9 mouse cellular contexts compared by ENCODE assay signal in genomic region chr15:78869775-78870174, GRCm38 (mm10). TPM values are rescaled to one million over a fixed set of nuclear protein-coding genes. Genes with fewer than 3 reads are reported as not detected.
A peak's percentile ranks its signal among the peaks of the same experiment; 100 is the strongest.
DNase-seq lines count a peak whose midpoint lies in the region; ATAC-seq and TF ChIP-seq lines count a peak whose summit lies in the region.
"Had no signal": no experiment of that assay in that cellular context is flagged by ENCODE, and none has a peak within 500 bp of the region (broad histone marks: within the 10 kb centered on the region; RNA-seq: fewer than 3 reads in every experiment).

No protein-coding gene starts in this region.

- ATAC-seq in liver, embryonic 11.5 days (replicated peaks; ENCODE audit: low FRiP score) = no peak
- peak; percentile 71; the same call in 1 of the 2 replicates for ATAC-seq in granulocyte monocyte progenitor cell, adult 5-6 weeks (replicated peaks; ENCODE audit: poor library complexity, severe bottlenecking)

- H3K4me3 ChIP-seq in liver, adult 2 months (ENCODE audit: insufficient read depth, low read depth, low read length) = no peak overlapping the region
- no peak overlapping the region for H3K4me3 ChIP-seq in liver, embryonic 11.5 days (ENCODE audit: low read depth, low read length)
- H3K4me3 ChIP-seq: neural tube, embryonic 12.5 days had no signal

- H3K27ac ChIP-seq in liver, adult 2 months (replicated peaks; ENCODE audit: insufficient read depth, low read depth, low read length) = no peak overlapping the region
- H3K27ac ChIP-seq in liver, embryonic 11.5 days (ENCODE audit: low read depth, low read length) = no peak overlapping the region
- H3K27ac ChIP-seq: neural tube, embryonic 12.5 days had no signal

- DNase-seq in adrenal gland, postnatal 14 days = peak; percentile 61
- DNase-seq in adrenal gland, adult 2 months = no peak
- DNase-seq in liver, adult 2 months (ENCODE audit: extremely low read depth, low read depth, low spot score) = peak; percentile 51
- DNase-seq in liver, embryonic 11.5 days (ENCODE audit: low spot score) = no peak
- DNase-seq in c-Kit-negative CD71-positive TER-119-positive erythroid progenitor cells, embryonic 14.5 days (ENCODE audit: low read depth, low spot score) = peak; percentile 44
- peak; percentile 67 for DNase-seq in lung, postnatal 36 days
- DNase-seq in urinary bladder, postnatal 36 days (ENCODE audit: low spot score in 2 of 2) = no peak

- H3K36me3 ChIP-seq in liver, adult 2 months (ENCODE audit: control insufficient read depth, insufficient read depth, low read length) = no peaks in the 10 kb centered on the region
- H3K36me3 ChIP-seq in liver, embryonic 11.5 days (ENCODE audit: control insufficient read depth, insufficient read depth, low read length) = no peaks in the 10 kb centered on the region
- H3K36me3 ChIP-seq: neural tube, embryonic 12.5 days had no signal

- H3K9ac ChIP-seq in liver, adult 2 months (ENCODE audit: low read depth, low read length) = no peak overlapping the region
- no peak overlapping the region for H3K9ac ChIP-seq in liver, embryonic 11.5 days (ENCODE audit: low read depth, low read length)
- H3K9ac ChIP-seq: neural tube, embryonic 12.5 days had no signal

- H3K79me2 ChIP-seq in liver, adult 2 months (ENCODE audit: control insufficient read depth, insufficient read depth, low read length) = no peaks in the 10 kb centered on the region

- no peak for TF ChIP-seq POLR2A in liver, adult 2 months (IDR thresholded peaks at IDR 0.05; ENCODE audit: extremely low read depth, insufficient read depth, low read length)

- TF ChIP-seq CTCF in liver, adult 2 months (IDR thresholded peaks at IDR 0.05; ENCODE audit: low read depth, low read length) = peak; percentile 35; the same call in 1 of the 2 replicates

- no peaks in the 10 kb centered on the region; the same call in 1 of the 2 replicates for H3K4me1 ChIP-seq in liver, adult 2 months (ENCODE audit: control insufficient read depth, insufficient read depth, low read length)
- H3K4me1 ChIP-seq in liver, embryonic 11.5 days (replicated peaks; ENCODE audit: control insufficient read depth, insufficient read depth, low read length) = no peaks in the 10 kb centered on the region

- H3K27me3 ChIP-seq in liver, adult 2 months (ENCODE audit: control insufficient read depth, insufficient read depth, low read length) = no peaks in the 10 kb centered on the region
- no peaks in the 10 kb centered on the region for H3K27me3 ChIP-seq in liver, embryonic 11.5 days (replicated peaks; ENCODE audit: control insufficient read depth, insufficient read depth, low read length)
- H3K27me3 ChIP-seq: neural tube, embryonic 12.5 days had no signal

- H3K9me3 ChIP-seq in liver, embryonic 11.5 days (ENCODE audit: control insufficient read depth, low read length) = no peaks in the 10 kb centered on the region
- H3K9me3 ChIP-seq: neural tube, embryonic 12.5 days had no signal

- WGBS in liver, adult 2 months = 6% methylated on average over 6 of the region's 6 CpGs
- 21% methylated on average over 6 of the region's 6 CpGs for WGBS in liver, embryonic 11.5 days

- no peak overlapping the region for H3K4me2 ChIP-seq in liver, embryonic 11.5 days
- H3K4me2 ChIP-seq: neural tube, embryonic 12.5 days had no signal

RNA-seq across cellular contexts. Expression of gene Gga1, which starts 7.2 kb away (rescaled TPM):
- 51.7 and 52.0 TPM in 2 replicates for total RNA-seq in adrenal gland, postnatal 14 days (2021)
- 10 to 100 TPM; 51.9 to 56.2 TPM for total RNA-seq in adrenal gland, adult 2 months (2021)
- 138 and 147 TPM in 2 replicates for polyA plus RNA-seq in adrenal gland, adult 2 months (2012; rRNA removed)
- 4.4 and 6.4 TPM in 2 replicates for total RNA-seq in liver, adult 2 months (2014; rRNA removed)
- polyA plus RNA-seq in liver, adult 2 months (2012; rRNA removed) = 34.9 and 42.7 TPM in 2 replicates
- polyA plus RNA-seq in liver, embryonic 11.5 days (2014; fragmentation: Nextera tagmentation; extraction: Ambion mirVana) = 40.8 and 43.0 TPM in 2 replicates
- total RNA-seq in granulocyte monocyte progenitor cell, adult 5-6 weeks (2014; fragmentation: Nextera tagmentation) = 46.3 and 48.6 TPM in 2 replicates
- total RNA-seq in granulocyte monocyte progenitor cell, adult 5-6 weeks (2017) = 13.9 and 17.6 TPM in 2 replicates

RNA-seq across cellular contexts. Expression of gene Lgals2, which starts 14.4 kb away (rescaled TPM):
- total RNA-seq in adrenal gland, postnatal 14 days (2021) = 0.85 TPM in 1 of 2 replicates, not detected in the other
- total RNA-seq in adrenal gland, adult 2 months (2021) = 1 to 10 TPM in 1 of 2 experiments, under 1 TPM in 1; 0.52 to 1.8 TPM
- polyA plus RNA-seq in adrenal gland, adult 2 months (2012; rRNA removed) = 0.73 and 0.74 TPM in 2 replicates
- total RNA-seq in liver, adult 2 months (2014; rRNA removed) = 0.55 TPM in 1 of 2 replicates, not detected in the other
- polyA plus RNA-seq in liver, adult 2 months (2012; rRNA removed) = 0.57 TPM in 1 of 2 replicates, not detected in the other
- 6.9 and 11.4 TPM in 2 replicates for polyA plus RNA-seq in liver, embryonic 11.5 days (2014; fragmentation: Nextera tagmentation; extraction: Ambion mirVana)
- not detected in 2 replicates for total RNA-seq in granulocyte monocyte progenitor cell, adult 5-6 weeks (2014; fragmentation: Nextera tagmentation)
- not detected in 2 replicates for total RNA-seq in granulocyte monocyte progenitor cell, adult 5-6 weeks (2017)
- polyA plus RNA-seq: neural tube, embryonic 12.5 days had no signal

RNA-seq across cellular contexts. Expression of gene Cdc42ep1, which starts 27.4 kb away (rescaled TPM):
- 44.5 and 45.1 TPM in 2 replicates for total RNA-seq in adrenal gland, postnatal 14 days (2021)
- total RNA-seq in adrenal gland, adult 2 months (2021) = 10 to 100 TPM; 36.9 to 57.2 TPM
- 100 and 122 TPM in 2 replicates for polyA plus RNA-seq in adrenal gland, adult 2 months (2012; rRNA removed)
- 6.5 and 8.5 TPM in 2 replicates for total RNA-seq in liver, adult 2 months (2014; rRNA removed)
- polyA plus RNA-seq in liver, adult 2 months (2012; rRNA removed) = 39.7 and 42.7 TPM in 2 replicates
- 21.9 and 23.9 TPM in 2 replicates for polyA plus RNA-seq in liver, embryonic 11.5 days (2014; fragmentation: Nextera tagmentation; extraction: Ambion mirVana)
- not detected in 2 replicates for total RNA-seq in granulocyte monocyte progenitor cell, adult 5-6 weeks (2014; fragmentation: Nextera tagmentation)
- not detected in 2 replicates for total RNA-seq in granulocyte monocyte progenitor cell, adult 5-6 weeks (2017)

RNA-seq across cellular contexts. Expression of gene Gm49510, which starts 29.7 kb away (rescaled TPM):
- not detected in 2 replicates for total RNA-seq in adrenal gland, postnatal 14 days (2021)
- not detected for total RNA-seq in adrenal gland, adult 2 months (2021)
- polyA plus RNA-seq in adrenal gland, adult 2 months (2012; rRNA removed) = not detected in 2 replicates
- total RNA-seq in liver, adult 2 months (2014; rRNA removed) = not detected in 2 replicates
- not detected in 2 replicates for polyA plus RNA-seq in liver, adult 2 months (2012; rRNA removed)
- 0.55 and 0.99 TPM in 2 replicates for polyA plus RNA-seq in liver, embryonic 11.5 days (2014; fragmentation: Nextera tagmentation; extraction: Ambion mirVana)
- total RNA-seq in granulocyte monocyte progenitor cell, adult 5-6 weeks (2014; fragmentation: Nextera tagmentation) = not detected in 2 replicates
- total RNA-seq in granulocyte monocyte progenitor cell, adult 5-6 weeks (2017) = 1.1 TPM in 1 of 2 replicates, not detected in the other

RNA-seq across cellular contexts. Expression of gene Sh3bp1, which starts 29.8 kb away (rescaled TPM):
- total RNA-seq in adrenal gland, postnatal 14 days (2021) = 6.6 and 15.2 TPM in 2 replicates
- 10 to 100 TPM in 1 of 2 experiments, 1 to 10 TPM in 1; 4.6 to 11.0 TPM for total RNA-seq in adrenal gland, adult 2 months (2021)
- 54.1 and 60.0 TPM in 2 replicates for polyA plus RNA-seq in adrenal gland, adult 2 months (2012; rRNA removed)
- total RNA-seq in liver, adult 2 months (2014; rRNA removed) = 0.37 and 2.3 TPM in 2 replicates
- 3.7 and 6.0 TPM in 2 replicates for polyA plus RNA-seq in liver, adult 2 months (2012; rRNA removed)
- 69.4 and 70.3 TPM in 2 replicates for polyA plus RNA-seq in liver, embryonic 11.5 days (2014; fragmentation: Nextera tagmentation; extraction: Ambion mirVana)
- total RNA-seq in granulocyte monocyte progenitor cell, adult 5-6 weeks (2014; fragmentation: Nextera tagmentation) = 58.0 and 70.8 TPM in 2 replicates
- 19.3 and 29.4 TPM in 2 replicates for total RNA-seq in granulocyte monocyte progenitor cell, adult 5-6 weeks (2017)

Comparison
In these comparisons a context has a peak if more than half of its experiments do, and no peak if none do; other contexts are left out.
1. DNase-seq: peak in adrenal gland, postnatal 14 days (single experiment), liver, adult 2 months (single experiment), c-Kit-negative CD71-positive TER-119-positive erythroid progenitor cells, embryonic 14.5 days (single experiment) and lung, postnatal 36 days (single experiment); none in adrenal gland, adult 2 months (single experiment), liver, embryonic 11.5 days (single experiment) and urinary bladder, postnatal 36 days (0 of 2).